Mouse (Mus musculus): Measurements from ENCODE around the gene Mpped2.

DNA sequence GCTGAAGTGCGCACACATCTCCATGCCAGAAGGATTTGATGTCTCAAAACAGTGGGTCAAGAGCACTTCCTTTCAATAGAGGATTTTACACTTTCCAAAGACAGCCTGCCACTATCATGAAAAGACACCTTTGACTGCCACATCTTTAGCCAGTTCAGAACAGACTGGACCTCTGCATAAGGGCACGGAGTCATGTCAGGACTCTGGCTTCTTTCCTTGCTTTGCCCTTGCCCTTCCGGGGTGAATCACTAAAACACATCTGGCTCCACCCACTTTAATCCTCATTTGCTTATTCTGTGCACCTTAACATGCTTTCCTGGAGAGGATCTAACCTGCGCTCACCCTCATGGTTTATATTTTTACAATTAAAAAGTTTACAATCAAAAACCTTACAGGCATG is 40.3 kb upstream of the Mpped2 start:
- no peak for TF ChIP-seq CTCF (conservative IDR thresholded peaks at IDR 0.05; ENCODE audit: low read length)
- TF ChIP-seq POU5F1 (IDR thresholded peaks at IDR 0.05; ENCODE audit: borderline replicate concordance, low read length): no peak
- TF ChIP-seq NANOG (IDR thresholded peaks at IDR 0.05; ENCODE audit: borderline replicate concordance, low read length): no peak
